Mouse (Mus musculus) layer of hippocampus, postnatal 36 days (tissue): ENCODE results near the gene Gm13283. TPM values are rescaled to one million over a fixed set of nuclear protein-coding genes. Genes with fewer than 3 reads are reported as not detected.
"Not testable (repeated sequence)": the region's sequence is repeated elsewhere in the genome, so short reads cannot be mapped to it uniquely, and the experiment has no call there.

Source experiments
- DNase-seq, 2 experiments: peaks; one replicate each; pipeline ENCODE4 v3.0.0; 2022
- total RNA-seq, 2 experiments: library from RNA; stranded (reverse); gene quantifications; 2 replicates each; pipeline ENCODE4 v1.2.3; 2021

Gm13283 gene
- total RNA-seq, 2 experiments from 2014 or later = not detected

- DNase-seq = peak; percentile 29 to 37
Observed at GRCm38 (mm10) chr4:88763384-88764018, 3.6 kb downstream of the Gm13283 start.

GRCm38 (mm10) chr4:88773534-88773933 is 13.6 kb downstream of the Gm13283 start, which contains the start of gene Gm13290:
Gm13290 (plus strand) TSS chr4:88773834.
- not testable (repeated sequence) for DNase-seq

GRCm38 (mm10) chr4:88776622-88777021 is 16.7 kb downstream of the Gm13283 start, which contains the start of gene Gm13289:
Gm13289 (plus strand) TSS chr4:88776922.
- DNase-seq = not testable (repeated sequence)

- not testable (repeated sequence) for DNase-seq
Observed at GRCm38 (mm10) chr4:88779550-88779949, 19.6 kb downstream of the Gm13283 start, which contains the start of gene Gm13272. Gm13272 (plus strand) TSS chr4:88779850.

GRCm38 (mm10) chr4:88780320-88780719 is 20.4 kb downstream of the Gm13283 start:
- DNase-seq = not testable (repeated sequence)

- DNase-seq = not testable (repeated sequence)
Observed at GRCm38 (mm10) chr4:88781831-88782230, 21.9 kb downstream of the Gm13283 start, which contains the start of gene Ifnz. Ifnz (plus strand) TSS chr4:88782131.

GRCm38 (mm10) chr4:88782335-88782734 is 22.4 kb downstream of the Gm13283 start:
- DNase-seq = peak in 1 of 2 experiments; percentile 3

- not testable (repeated sequence) for DNase-seq
Observed at GRCm38 (mm10) chr4:88785409-88785808, 25.5 kb downstream of the Gm13283 start, which contains the start of gene Gm13276. Gm13276 (plus strand) TSS chr4:88785709.

- peak; percentile 48 to 65 for DNase-seq
Observed at GRCm38 (mm10) chr4:88788402-88788801, 28.5 kb downstream of the Gm13283 start, which contains the start of gene Gm13277. Gm13277 (plus strand) TSS chr4:88788632.

- not testable (repeated sequence) for DNase-seq
Observed at GRCm38 (mm10) chr4:88791250-88791649, 31.3 kb downstream of the Gm13283 start, which contains the start of gene Gm13278. Gm13278 (plus strand) TSS chr4:88791550.

- peak; percentile 78 to 81 for DNase-seq
Observed at GRCm38 (mm10) chr4:88793936-88794675, 34.2 kb downstream of the Gm13283 start, which contains the start of gene Gm13275. Gm13275 (plus strand) TSS chr4:88794487.

GRCm38 (mm10) chr4:88797097-88797496 is 37.2 kb downstream of the Gm13283 start, which contains the start of gene Gm13279:
Gm13279 (plus strand) TSS chr4:88797397.
- DNase-seq = not testable (repeated sequence)

GRCm38 (mm10) chr4:88799365-88799764 is 39.4 kb downstream of the Gm13283 start, which contains the start of gene Gm13285:
Gm13285 (plus strand) TSS chr4:88799665.
- DNase-seq = not testable (repeated sequence)

GRCm38 (mm10) chr4:88802954-88803353 is 43.0 kb downstream of the Gm13283 start, which contains the start of gene Gm13287:
Gm13287 (plus strand) TSS chr4:88803254.
- not testable (repeated sequence) for DNase-seq

GRCm38 (mm10) chr4:88805231-88805630 is 45.3 kb downstream of the Gm13283 start, which contains the start of gene Gm13288:
Gm13288 (plus strand) TSS chr4:88805531.
- DNase-seq = not testable (repeated sequence)

- not testable (repeated sequence) for DNase-seq
Observed at GRCm38 (mm10) chr4:88805761-88806160, 45.8 kb downstream of the Gm13283 start.

Other genes starting within 250 kb of the Gm13283 start
- not detected for gene Ifnb1, start 237.3 kb upstream of the Gm13283 start, total RNA-seq
- gene Ifna15, start 201.9 kb upstream of the Gm13283 start, total RNA-seq = not detected
- not detected for gene Ifna14, start 188.3 kb upstream of the Gm13283 start, total RNA-seq
- not detected for gene Ifna9, start 167.7 kb upstream of the Gm13283 start, total RNA-seq
- gene Ifna12, start 156.7 kb upstream of the Gm13283 start, total RNA-seq = not detected
- gene C87499, start 125.7 kb upstream of the Gm13283 start, total RNA-seq = not detected
- gene Ifna13, start 115.7 kb upstream of the Gm13283 start, total RNA-seq = not detected
- not detected for gene Ifna16, start 83.2 kb upstream of the Gm13283 start, total RNA-seq
- gene Ifna2, start 76.2 kb upstream of the Gm13283 start, total RNA-seq = not detected
- not detected for gene Ifnab, start 68.8 kb upstream of the Gm13283 start, total RNA-seq
- gene Gm26566, start 38.3 kb upstream of the Gm13283 start, total RNA-seq = 1 to 10 TPM in 1 of 2 experiments, under 1 TPM in 1; 0.90 to 1.5 TPM
- 100 to 1,000 TPM; 105 to 112 TPM for gene Klhl9, start 37.7 kb upstream of the Gm13283 start, total RNA-seq
- not detected for gene Gm13271, start 5.3 kb upstream of the Gm13283 start, total RNA-seq
- gene Gm13290, start 13.7 kb downstream of the Gm13283 start, total RNA-seq = not detected
- gene Gm13289, start 16.8 kb downstream of the Gm13283 start, total RNA-seq = not detected
- gene Gm13272, start 19.7 kb downstream of the Gm13283 start, total RNA-seq = not detected
- not detected for gene Ifnz, start 22.0 kb downstream of the Gm13283 start, total RNA-seq
- gene Gm13276, start 25.6 kb downstream of the Gm13283 start, total RNA-seq = not detected
- not detected for gene Gm13277, start 28.5 kb downstream of the Gm13283 start, total RNA-seq
- gene Gm13278, start 31.4 kb downstream of the Gm13283 start, total RNA-seq = not detected
- gene Gm13275, start 34.4 kb downstream of the Gm13283 start, total RNA-seq = not detected
- not detected for gene Gm13279, start 37.3 kb downstream of the Gm13283 start, total RNA-seq
- gene Gm13285, start 39.5 kb downstream of the Gm13283 start, total RNA-seq = not detected
- not detected for gene Gm13287, start 43.1 kb downstream of the Gm13283 start, total RNA-seq
- not detected for gene Gm13288, start 45.4 kb downstream of the Gm13283 start, total RNA-seq
- not detected for gene Ifna7, start 56.1 kb downstream of the Gm13283 start, total RNA-seq
- gene Ifna11, start 59.8 kb downstream of the Gm13283 start, total RNA-seq = not detected
- not detected for gene Ifna6, start 67.3 kb downstream of the Gm13283 start, total RNA-seq
- gene Ifna5, start 75.4 kb downstream of the Gm13283 start, total RNA-seq = not detected
- gene Ifna4, start 81.7 kb downstream of the Gm13283 start, total RNA-seq = not detected
- gene Ifna1, start 90.0 kb downstream of the Gm13283 start, total RNA-seq = not detected
- gene Ifne, start 120.1 kb downstream of the Gm13283 start, total RNA-seq = not detected